Mouse (Mus musculus): ENCODE results near the gene Ccdc58. TPM values are rescaled to one million over a fixed set of nuclear protein-coding genes. Genes with fewer than 3 reads are reported as not detected.
"Not testable (repeated sequence)": the region's sequence is repeated elsewhere in the genome, so short reads cannot be mapped to it uniquely, and the experiment has no call there.

Ccdc58 gene
- polyA plus RNA-seq, 1 experiment from 2014 or later: 33.0 TPM

DNA sequence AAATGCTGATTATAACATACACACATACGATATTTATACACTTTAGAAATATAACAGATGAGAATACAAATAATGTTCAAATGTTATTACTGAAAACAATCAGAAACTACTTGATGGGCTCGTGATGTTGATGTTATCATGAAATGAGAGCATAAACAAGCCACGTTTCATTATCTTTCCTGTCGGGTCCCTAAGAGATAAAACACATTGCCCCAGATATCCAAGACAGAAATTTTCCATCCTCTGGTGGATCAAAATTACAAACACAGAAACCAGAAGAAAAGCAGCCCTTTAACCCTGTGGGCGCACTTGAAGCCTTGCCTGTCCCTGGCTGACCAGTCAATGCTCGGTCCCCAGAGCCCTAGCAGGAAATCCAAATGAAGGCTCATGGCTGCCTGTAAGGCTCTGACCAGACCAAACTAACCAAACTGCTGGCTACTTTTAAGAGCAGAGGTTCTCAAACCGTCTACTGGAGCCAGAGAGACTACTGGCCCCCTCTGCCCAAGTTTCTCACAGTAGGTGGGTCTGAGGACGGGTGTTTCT, 13.5 kb upstream of the Ccdc58 start:
- Histone ChIP-seq H3K4me3 (replicated peaks) (no peak overlapping the region), H3K4me2 (no peak overlapping the region)
- WGBS: 87% methylated on average over 8 of the region's 8 CpGs

DNA sequence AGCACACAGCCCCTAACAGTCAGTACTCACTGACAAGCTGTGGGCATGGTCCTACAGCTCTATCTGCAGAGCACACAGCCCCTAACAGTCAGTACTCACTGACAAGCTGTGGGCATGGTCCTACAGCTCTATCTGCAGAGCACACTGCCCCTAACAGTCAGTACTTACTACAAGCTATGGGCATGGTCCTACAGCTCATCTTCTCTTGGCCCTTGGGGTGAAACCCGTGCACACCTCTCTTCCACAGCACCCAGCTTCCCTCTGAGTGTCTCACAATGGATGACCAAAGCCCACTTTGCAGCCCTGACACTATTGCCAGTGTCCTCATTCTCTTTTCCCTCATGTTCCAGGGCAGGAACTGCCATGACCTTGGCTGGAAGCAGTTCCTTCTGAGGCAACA, 9.0 kb upstream of the Ccdc58 start:
- not testable (repeated sequence) for H3K27ac ChIP-seq (replicated peaks); H3K4me3 ChIP-seq (replicated peaks); H3K4me2 ChIP-seq; H3K27me3 ChIP-seq (replicated peaks); ATAC-seq (ENCODE audit: low FRiP score); H3K9ac ChIP-seq (replicated peaks); H3K4me1 ChIP-seq; H3K9me3 ChIP-seq (replicated peaks); H3K36me3 ChIP-seq
- WGBS: 83% methylated on average over 1 of the region's 1 CpGs

More for the DNA sequence above, 13.5 kb upstream of the Ccdc58 start:
- no peak for ATAC-seq (ENCODE audit: low FRiP score)
- Histone ChIP-seq H3K4me1 (no peaks in the 10 kb centered on the region), H3K27ac (replicated peaks) (no peak overlapping the region), H3K9me3 (replicated peaks) (no peaks in the 10 kb centered on the region), H3K36me3 (no peaks in the 10 kb centered on the region), H3K27me3 (replicated peaks) (no peaks in the 10 kb centered on the region), H3K9ac (replicated peaks) (no peak overlapping the region)

DNA sequence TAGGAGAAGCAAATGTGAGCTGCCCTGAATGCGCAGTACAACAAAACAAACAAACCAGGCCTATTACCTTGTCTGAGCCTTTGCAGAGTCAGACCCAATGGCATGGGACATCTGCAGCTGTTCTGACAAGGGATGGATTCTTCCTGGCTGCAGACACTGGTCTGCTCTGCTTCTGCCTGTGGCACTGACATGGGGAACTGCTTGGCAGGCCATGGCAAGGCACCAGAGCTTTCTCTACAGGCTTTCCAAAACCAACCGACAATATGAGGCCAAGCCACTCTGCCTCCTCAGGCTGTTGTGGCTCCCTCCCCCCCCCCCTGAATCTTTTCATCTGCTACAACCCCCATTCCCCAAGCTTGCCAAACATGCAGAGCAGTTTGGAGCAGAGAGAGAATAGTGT, 8.2 kb upstream of the Ccdc58 start:
- Histone ChIP-seq H3K9ac (replicated peaks) (no peak overlapping the region), H3K9me3 (replicated peaks) (no peaks in the 10 kb centered on the region), H3K4me1 (peaks cover 1% of the 10 kb centered on the region; the same call in 1 of the 2 replicates), H3K4me3 (replicated peaks) (no peak overlapping the region), H3K4me2 (no peak overlapping the region), H3K27me3 (replicated peaks) (no peaks in the 10 kb centered on the region), H3K27ac (replicated peaks) (no peak overlapping the region), H3K36me3 (no peaks in the 10 kb centered on the region)
- ATAC-seq (ENCODE audit: low FRiP score): 0 out of 2 replicates have a peak, but pooled peaks have one; percentile 28
- 82% methylated on average over 2 of the region's 2 CpGs for WGBS

DNA sequence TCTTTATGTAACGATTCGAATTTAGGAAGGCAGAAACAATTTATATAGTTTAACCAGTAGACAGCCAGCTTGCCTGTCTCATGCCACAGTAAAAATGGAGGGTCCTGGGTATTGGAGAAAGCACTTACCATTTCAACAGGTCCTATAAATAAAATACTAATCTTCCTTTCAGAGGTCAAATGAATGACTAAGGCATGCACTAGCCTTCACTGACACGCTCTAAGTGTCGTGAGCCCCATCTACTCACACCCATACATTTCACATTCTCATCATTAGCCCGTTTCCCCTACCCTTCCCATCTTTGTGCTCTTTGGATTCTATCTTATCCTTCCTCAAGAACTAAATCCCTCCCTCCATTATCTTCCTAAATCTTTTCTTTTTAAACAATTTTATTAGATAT, 6.6 kb upstream of the Ccdc58 start:
- H3K36me3 ChIP-seq: no peaks in the 10 kb centered on the region
- H3K4me3 ChIP-seq (replicated peaks): no peak overlapping the region
- no peaks in the 10 kb centered on the region for H3K9me3 ChIP-seq (replicated peaks)
- WGBS: 88% methylated on average over 5 of the region's 5 CpGs
- H3K27ac ChIP-seq (replicated peaks): no peak overlapping the region
- no peak for ATAC-seq (ENCODE audit: low FRiP score)
- peaks cover 15% of the 10 kb centered on the region for H3K4me1 ChIP-seq
- H3K4me2 ChIP-seq: no peak overlapping the region
- no peak overlapping the region for H3K9ac ChIP-seq (replicated peaks)
- no peaks in the 10 kb centered on the region for H3K27me3 ChIP-seq (replicated peaks)

DNA sequence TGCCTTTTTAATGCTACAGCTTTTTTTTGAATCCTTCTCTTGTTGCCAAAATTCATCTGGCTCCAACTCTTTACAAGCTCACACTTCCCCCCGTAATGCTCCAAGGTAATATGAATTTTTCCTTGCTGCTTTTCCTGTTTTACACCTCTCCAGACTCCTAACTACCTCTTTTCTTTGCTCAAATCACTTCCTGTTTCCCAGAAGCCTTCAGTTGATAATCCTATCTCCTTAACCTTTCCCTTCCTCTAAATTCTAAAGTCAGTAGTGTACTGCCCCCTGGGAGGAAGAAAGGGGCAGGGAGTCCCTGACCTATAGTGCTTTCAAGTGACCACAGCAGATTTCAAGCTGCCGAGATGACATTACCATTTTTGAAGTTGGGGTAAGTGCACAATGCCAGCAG, 3.8 kb upstream of the Ccdc58 start:
- ATAC-seq (ENCODE audit: low FRiP score): no peak
- H3K4me3 ChIP-seq (replicated peaks): no peak overlapping the region

DNA sequence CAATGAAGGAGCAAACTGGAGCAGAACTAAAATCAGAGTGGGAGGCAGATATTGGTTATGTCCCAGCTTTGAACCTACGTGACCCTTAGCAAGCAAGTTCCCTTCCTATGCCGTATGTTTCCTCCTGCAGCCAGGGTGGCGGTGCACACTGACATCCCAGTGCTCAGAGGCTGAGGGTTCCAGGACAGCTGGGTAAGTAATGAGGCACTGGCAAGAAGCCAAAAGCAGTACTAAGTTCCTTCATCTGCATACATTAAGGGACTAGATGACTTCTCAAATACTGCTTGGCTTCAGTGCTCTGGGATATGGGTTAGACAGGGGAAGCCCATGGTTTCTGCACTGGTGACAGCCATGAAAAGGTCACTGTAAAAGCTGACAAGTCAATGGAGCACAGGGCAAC, 3.1 kb upstream of the Ccdc58 start:
- Histone ChIP-seq H3K27ac (replicated peaks) (no peak overlapping the region), H3K9ac (replicated peaks) (no peak overlapping the region), H3K4me1 (peaks cover 27% of the 10 kb centered on the region)

More for the DNA sequence above, 3.8 kb upstream of the Ccdc58 start:
- H3K36me3 ChIP-seq: no peaks in the 10 kb centered on the region
- peaks cover 24% of the 10 kb centered on the region for H3K4me1 ChIP-seq
- 73% methylated on average over 2 of the region's 2 CpGs for WGBS
- no peak overlapping the region for H3K9ac ChIP-seq (replicated peaks)
- H3K4me2 ChIP-seq: no peak overlapping the region
- H3K9me3 ChIP-seq (replicated peaks): no peaks in the 10 kb centered on the region
- no peak overlapping the region for H3K27ac ChIP-seq (replicated peaks)
- no peaks in the 10 kb centered on the region for H3K27me3 ChIP-seq (replicated peaks)

DNA sequence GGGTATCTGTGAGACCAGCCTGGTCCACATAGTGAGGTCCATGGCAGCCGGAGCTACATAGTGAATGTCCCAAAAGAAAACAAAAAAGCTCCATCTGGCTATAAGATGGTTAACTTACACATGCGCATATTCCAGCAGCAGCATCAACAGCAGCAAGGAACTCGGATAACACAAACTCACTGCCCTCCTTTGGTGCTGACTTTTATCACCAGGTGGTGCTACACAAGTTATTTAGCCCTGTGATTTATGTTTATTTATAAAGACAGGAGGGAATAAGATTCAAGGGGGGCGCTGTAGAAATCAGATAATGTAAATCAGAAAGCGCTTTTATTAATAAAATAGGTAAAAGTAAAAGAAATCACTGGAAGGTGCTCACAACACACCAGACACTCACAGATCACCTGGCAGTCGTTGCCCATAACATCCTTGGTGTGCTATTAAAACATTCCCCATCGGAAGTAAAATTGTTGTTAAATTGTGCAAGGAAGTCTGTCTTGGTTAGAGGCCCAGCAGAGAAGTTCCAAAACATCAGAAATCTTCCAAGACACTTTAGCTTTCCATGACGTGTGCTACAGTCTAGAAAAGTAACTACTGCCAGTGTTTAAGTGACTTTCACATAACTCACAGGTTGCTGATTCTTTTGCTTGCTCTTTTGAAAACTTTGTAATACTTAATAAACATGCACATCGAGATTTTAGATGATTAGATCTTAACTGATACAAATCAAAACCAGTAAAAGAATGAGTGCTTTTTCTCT, 1.5 kb upstream of the Ccdc58 start:
- no peak for ATAC-seq (ENCODE audit: low FRiP score)
- H3K9me3 ChIP-seq (replicated peaks): no peaks in the 10 kb centered on the region
- H3K36me3 ChIP-seq: no peaks in the 10 kb centered on the region
- peaks cover 27% of the 10 kb centered on the region for H3K4me1 ChIP-seq
- H3K27ac ChIP-seq (replicated peaks): no peak overlapping the region
- H3K4me3 ChIP-seq (replicated peaks): peak overlapping the region; percentile 86
- peak overlapping the region; percentile 85 for H3K4me2 ChIP-seq
- 28% methylated on average over 9 of the region's 9 CpGs for WGBS
- H3K27me3 ChIP-seq (replicated peaks): no peaks in the 10 kb centered on the region
- no peak overlapping the region for H3K9ac ChIP-seq (replicated peaks)

More for the DNA sequence above, 3.1 kb upstream of the Ccdc58 start:
- no peaks in the 10 kb centered on the region for H3K9me3 ChIP-seq (replicated peaks)
- H3K36me3 ChIP-seq: no peaks in the 10 kb centered on the region
- H3K27me3 ChIP-seq (replicated peaks): no peaks in the 10 kb centered on the region
- WGBS: 44% methylated on average over 3 of the region's 3 CpGs
- no peak overlapping the region for H3K4me3 ChIP-seq (replicated peaks)
- H3K4me2 ChIP-seq: no peak overlapping the region
- ATAC-seq (ENCODE audit: low FRiP score): no peak

DNA sequence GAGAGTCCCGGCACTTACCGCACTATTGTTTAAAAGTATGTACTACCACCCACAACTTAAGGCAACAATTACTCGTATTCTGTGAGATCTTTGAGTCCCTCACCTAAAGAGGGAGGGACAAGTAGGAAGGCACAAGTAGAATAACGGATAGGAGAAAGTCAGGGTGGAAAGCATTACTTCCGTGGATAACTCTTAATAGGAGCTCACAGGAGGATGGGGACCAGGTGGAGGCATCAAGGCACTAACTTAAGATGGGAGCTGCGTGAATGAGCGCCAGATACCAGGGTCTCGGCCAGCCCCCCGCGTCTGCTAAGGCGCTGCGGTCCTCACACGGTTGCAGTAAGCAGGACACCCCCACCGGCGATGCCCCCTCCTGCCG, 425 bp upstream of the Ccdc58 start:
- Histone ChIP-seq H3K9me3 (replicated peaks) (no peaks in the 10 kb centered on the region), H3K4me3 (replicated peaks) (peak overlapping the region; percentile 86), H3K9ac (replicated peaks) (peak overlapping the region; percentile 89), H3K27me3 (replicated peaks) (no peaks in the 10 kb centered on the region), H3K36me3 (no peaks in the 10 kb centered on the region), H3K4me1 (peaks cover 27% of the 10 kb centered on the region), H3K4me2 (peak overlapping the region; percentile 85), H3K27ac (replicated peaks) (peak overlapping the region; percentile 100)
- WGBS: under 1% methylated on average over 16 of the region's 16 CpGs
- ATAC-seq (ENCODE audit: low FRiP score): no peak

DNA sequence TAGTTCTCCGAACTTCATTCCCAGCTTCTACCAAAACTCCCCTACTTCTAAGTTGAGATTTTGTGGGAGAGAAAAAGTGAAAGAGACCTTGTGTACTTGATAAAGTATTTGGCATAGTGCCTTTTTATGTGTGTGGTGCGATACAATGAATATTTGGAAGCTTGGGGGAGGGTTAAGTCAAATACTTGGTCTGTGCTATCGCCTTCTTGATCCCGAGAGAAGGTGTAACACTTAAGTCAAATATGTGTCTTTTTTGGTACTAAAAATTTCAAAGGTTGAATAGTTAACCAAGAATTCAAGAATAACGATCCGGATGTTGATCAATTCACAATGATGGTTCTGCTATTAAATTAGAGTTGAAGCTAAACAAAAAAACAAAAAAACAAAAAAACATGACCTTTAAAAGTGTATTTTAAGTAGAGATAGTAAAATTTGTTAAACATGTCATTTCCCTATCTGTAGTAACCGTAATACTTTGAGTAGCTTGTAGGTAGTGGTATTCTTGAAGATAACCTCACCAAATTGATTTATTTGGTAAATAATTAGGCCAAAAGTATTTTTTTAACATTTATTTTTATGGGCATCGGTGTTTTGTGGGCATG, 1.0 kb downstream of the Ccdc58 start:
- H3K9me3 ChIP-seq (replicated peaks): no peaks in the 10 kb centered on the region
- WGBS: 27% methylated on average over 8 of the region's 8 CpGs
- H3K4me2 ChIP-seq: peak overlapping the region; percentile 85
- ATAC-seq (ENCODE audit: low FRiP score): no peak
- H3K4me1 ChIP-seq: peaks cover 27% of the 10 kb centered on the region
- H3K27me3 ChIP-seq (replicated peaks): no peaks in the 10 kb centered on the region
- H3K36me3 ChIP-seq: no peaks in the 10 kb centered on the region
- peak overlapping the region; percentile 100 for H3K27ac ChIP-seq (replicated peaks)
- peak overlapping the region; percentile 86 for H3K4me3 ChIP-seq (replicated peaks)
- peak overlapping the region; percentile 89 for H3K9ac ChIP-seq (replicated peaks)

DNA sequence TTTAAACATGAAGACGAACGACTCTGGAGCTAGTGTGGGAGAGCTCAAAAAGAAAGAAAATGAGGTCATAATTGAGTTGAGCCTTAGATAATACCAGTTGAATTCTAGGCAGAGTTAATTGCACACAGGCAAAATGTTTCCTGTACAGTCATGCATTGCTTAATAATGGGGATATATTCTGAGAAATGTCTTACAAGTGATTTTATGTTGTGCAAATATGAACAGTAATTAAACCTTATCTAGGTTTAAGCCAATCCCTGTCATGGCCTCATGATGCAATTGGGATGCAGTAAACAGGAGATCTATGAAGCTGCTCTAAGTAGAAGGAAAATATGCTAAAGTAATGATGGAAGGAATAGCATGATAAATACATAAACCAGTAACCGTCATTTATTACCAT, 3.3 kb downstream of the Ccdc58 start:
- Histone ChIP-seq H3K27me3 (replicated peaks) (no peaks in the 10 kb centered on the region), H3K4me2 (no peak overlapping the region), H3K4me1 (peaks cover 13% of the 10 kb centered on the region), H3K9me3 (replicated peaks) (no peaks in the 10 kb centered on the region), H3K4me3 (replicated peaks) (no peak overlapping the region), H3K27ac (replicated peaks) (no peak overlapping the region), H3K9ac (replicated peaks) (no peak overlapping the region), H3K36me3 (no peaks in the 10 kb centered on the region)
- 91% methylated on average over 3 of the region's 3 CpGs for WGBS
- ATAC-seq (ENCODE audit: low FRiP score): no peak

DNA sequence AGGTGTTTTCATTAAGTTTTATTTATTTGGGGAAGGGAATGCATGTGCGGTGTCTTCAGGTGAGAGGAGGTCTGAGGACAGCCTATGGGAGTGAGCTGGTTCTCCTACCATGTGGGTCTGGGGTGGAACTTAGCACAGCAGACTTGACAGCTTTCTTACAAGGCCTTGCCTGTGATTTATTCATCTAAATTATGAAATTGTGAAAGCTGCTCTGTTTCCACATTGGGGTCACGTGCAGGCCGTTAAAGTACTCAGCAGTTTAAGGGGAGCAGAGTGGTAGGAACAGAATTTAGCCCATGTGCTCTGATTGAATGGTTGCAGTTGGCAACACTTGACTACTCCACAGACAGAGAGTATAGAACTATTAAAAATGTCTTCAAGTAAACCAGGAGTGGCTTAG, 8.4 kb downstream of the Ccdc58 start:
- Histone ChIP-seq H3K4me1 (no peaks in the 10 kb centered on the region), H3K27ac (replicated peaks) (no peak overlapping the region)
- WGBS: 98% methylated on average over 3 of the region's 3 CpGs

DNA sequence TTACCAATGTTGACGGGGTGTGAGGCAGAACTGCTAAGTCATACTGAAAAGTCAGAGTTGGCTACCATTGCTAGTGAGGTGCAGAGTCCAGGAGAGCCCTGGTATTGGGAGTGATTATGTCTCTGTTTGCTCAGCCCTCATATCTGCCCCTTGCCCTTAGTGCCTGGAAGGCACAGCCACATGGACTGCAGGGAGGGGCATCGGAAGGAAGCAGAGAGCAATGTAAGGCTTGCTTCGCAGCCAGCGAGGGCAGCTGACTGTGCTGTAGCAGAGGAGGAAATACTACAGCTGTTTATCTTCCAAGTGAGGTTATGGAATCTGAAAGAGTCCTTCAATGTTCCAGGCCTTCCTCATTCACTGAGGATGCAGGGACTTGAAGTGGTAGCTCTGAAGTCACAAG, 16.4 kb downstream of the Ccdc58 start:
- Histone ChIP-seq H3K27ac (replicated peaks) (no peak overlapping the region), H3K27me3 (replicated peaks) (no peaks in the 10 kb centered on the region), H3K4me2 (no peak overlapping the region), H3K4me1 (no peaks in the 10 kb centered on the region), H3K36me3 (peaks cover 29% of the 10 kb centered on the region), H3K9ac (replicated peaks) (no peak overlapping the region), H3K9me3 (replicated peaks) (no peaks in the 10 kb centered on the region), H3K4me3 (replicated peaks) (no peak overlapping the region)
- ATAC-seq (ENCODE audit: low FRiP score): no peak
- WGBS: 91% methylated on average over 4 of the region's 4 CpGs

More for the DNA sequence above, 8.4 kb downstream of the Ccdc58 start:
- no peaks in the 10 kb centered on the region for H3K9me3 ChIP-seq (replicated peaks)
- H3K4me2 ChIP-seq: no peak overlapping the region
- no peak overlapping the region for H3K9ac ChIP-seq (replicated peaks)
- peaks cover 7% of the 10 kb centered on the region; the same call in 1 of the 2 replicates for H3K36me3 ChIP-seq
- ATAC-seq (ENCODE audit: low FRiP score): no peak
- H3K4me3 ChIP-seq (replicated peaks): no peak overlapping the region
- H3K27me3 ChIP-seq (replicated peaks): no peaks in the 10 kb centered on the region
